Mouse (Mus musculus) CH12.LX (cell line): ENCODE measurements around the gene Gmppa.

ENCODE experiments used
- EP300 ChIP-seq: IDR thresholded peaks from 2 replicates; pipeline ENCODE4 v1.6.1; 2011; ENCODE audit warnings: low read length, improper control_type of control experiment
- NELFE ChIP-seq: IDR thresholded peaks from 2 replicates; pipeline ENCODE4 v1.6.1; 2011; ENCODE audit warnings: low read depth, low read length, improper control_type of control experiment

DNA sequence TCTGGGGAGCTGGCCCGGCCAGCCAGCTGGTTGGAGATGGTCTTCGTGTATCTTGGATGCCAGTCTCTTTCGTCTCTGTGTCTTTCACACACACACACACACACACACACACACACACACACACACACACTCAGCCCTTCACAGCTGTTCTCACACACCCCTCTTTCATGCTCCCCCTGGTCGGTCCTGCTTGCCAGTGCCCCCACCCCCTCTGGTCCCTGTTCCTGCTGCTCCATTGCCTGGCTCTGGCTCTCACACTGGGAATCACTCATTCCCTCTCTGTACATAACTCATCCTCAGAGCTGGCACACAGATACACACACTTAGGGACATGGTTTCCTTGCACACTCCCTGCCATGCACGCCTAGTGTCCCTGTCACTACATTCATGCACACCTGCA lies 16.2 kb downstream of the Gmppa start:
- TF ChIP-seq EP300 = no peak
- no peak for TF ChIP-seq NELFE
